Mouse (Mus musculus) kidney, postnatal 10 days (tissue): ENCODE data around the gene Fam234b.

Experiments
- DNase-seq: peaks from one replicate; pipeline ENCODE4 v3.0.0; 2021; ENCODE audit warnings: mixed read lengths

Gene Fam234b

DNA sequence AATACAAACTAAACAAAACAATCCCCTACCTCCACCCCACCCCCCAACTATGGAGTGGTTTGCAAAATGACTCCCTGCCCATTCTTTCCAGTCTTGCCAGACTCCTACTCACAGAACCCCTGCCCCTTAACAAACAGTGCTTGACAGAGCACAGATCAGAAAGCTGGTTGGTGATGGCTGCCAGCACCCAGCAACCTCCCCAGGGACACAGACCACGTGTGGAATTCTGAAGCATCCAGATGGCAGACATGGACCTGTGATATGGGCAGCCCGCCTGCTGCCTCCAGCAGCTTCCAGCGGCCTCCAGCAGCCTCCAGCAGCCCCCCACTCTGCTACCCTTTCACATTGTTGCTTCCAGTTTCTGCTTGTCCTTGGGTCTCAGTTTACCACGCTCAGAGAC lies 77.5 kb downstream of the Fam234b start:
- DNase-seq = no peak

DNA sequence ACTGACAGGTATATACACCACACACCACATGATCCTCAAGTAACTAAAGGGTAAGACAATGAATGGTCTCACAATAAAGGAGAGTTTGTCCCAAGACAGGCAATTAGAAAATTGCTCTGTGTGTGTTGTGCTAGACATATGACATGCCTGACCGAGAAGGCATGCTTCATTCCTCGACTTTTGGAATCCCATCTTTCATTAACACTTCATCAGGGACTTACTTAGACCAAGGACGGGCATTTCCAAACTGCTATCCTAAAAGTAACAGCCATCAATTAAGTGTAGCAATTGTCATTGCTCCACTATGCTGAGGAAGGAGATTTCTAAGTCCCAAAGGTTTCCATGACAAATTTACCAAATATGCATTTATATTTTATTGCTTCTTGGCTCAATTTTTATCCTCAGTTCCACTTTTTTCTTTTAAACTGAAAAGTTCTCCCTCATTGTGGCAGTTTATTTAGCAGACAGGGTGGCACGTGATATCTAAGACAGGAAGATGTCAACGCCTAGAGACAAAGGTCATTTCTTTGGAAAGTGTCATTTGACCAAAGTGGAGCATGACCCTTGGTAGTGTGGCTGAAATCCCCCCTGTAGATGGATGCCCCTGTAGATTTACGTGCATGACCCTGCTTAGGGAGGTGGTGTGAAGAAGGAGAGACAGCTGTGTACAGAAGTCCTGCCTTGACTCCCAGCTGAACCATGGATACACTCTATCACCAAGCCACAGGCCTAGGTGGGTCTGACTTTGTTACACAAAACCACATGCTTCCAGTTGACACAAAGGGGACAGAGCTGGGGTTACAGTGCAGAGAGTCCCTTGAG lies 78.9 kb downstream of the Fam234b start:
- DNase-seq = no peak

DNA sequence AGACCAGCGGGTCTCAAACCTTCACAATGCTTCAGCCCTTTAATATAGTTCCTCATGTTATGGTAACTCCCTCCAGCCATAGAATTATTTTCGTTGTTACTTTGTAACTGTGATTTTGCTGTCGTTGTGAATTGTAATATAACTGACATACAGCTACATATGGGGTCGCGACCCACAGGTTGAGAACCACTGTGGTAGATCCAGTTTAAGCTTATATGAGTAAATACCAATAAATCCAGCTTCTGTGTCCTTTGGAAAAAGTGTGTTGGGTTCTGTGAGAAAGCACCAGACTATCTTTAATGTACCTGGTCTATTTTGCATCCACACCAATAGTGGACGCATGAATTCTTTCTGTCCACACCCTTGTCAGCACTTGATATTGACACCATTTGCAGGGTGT lies 80.5 kb downstream of the Fam234b start:
- DNase-seq = no peak

DNA sequence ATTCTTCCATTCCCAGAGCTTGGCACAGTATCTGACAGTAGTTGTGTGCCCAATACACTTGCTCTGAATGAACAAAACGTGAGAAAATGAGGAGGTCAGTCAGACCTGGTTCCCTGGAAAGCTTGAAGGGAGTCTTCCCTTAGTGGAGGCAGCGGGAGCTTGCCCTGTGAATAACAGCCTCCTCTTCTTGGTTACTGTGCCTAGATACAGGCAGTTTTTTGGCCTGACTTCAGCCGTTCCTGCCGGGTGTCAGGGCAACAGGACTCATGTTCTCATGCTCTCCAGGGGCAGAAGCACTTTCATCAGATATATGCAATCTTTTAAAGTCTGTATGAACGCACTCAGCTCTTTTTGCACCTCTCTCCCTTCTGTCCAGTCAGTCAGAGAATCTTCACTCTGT lies 81.5 kb downstream of the Fam234b start:
- no peak for DNase-seq

DNA sequence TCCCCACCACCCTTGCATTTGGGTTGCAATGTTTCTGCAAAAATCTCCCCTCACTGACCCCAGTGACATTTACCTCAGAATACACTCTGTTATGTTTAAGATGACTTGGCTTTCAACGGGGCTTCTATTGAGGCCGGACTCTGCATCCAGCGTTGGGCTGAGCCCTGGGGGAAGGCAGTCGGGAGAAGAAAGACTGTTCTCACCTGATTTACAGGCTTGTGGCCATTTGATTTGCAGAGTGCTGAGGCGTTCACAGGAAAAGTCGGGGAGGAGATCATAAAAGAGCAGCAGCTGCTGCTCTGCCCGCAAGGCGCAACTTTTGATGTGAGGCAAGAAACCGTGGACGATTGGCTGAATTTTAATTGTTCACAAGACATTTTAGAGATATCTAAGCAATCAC lies 82.1 kb downstream of the Fam234b start:
- no peak for DNase-seq

DNA sequence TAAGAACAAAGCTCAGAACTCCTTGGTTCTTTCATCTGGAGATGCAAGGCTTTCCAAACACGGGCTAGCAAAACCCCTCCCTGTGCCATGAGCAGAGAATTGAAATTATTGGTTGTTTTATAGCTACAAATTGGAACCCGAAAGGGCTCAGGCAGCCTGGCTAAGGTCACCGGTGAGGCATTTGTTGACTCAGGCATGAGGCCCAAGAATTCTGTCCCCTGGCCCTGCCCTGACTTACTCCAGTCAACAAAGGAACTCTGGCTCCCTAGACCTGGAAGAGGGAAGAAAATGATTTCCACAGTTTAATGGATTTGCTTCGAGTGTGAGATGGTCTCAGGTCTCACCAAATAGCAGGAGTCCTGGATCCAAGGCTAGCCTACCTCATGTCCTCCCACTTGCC lies 94.6 kb downstream of the Fam234b start:
- no peak for DNase-seq

DNA sequence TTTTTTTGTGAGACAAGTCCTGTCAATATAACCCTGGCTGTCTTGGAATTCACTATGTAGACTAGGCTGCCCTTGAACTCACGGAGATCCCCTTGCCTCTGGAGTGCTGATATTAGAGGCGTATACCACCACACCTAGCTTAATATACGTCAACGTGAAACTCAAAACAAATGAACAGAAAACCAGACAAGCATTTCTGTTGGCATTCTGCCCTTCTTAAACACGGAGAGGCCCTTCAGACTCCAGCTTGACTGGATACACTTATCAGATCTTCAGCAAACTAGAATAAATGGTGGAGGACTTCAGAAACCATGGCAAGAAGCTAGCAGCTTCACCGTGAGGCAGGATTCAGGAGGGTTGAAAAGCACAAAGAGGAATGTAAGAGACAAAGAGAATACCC lies 96.4 kb downstream of the Fam234b start:
- no peak for DNase-seq
